Mouse (Mus musculus) neural tube, embryonic 13.5 days (tissue): ENCODE measurements at regions not wholly inside any gene's neighbourhood (a gene's known extent, or its start where the extent isn't known, plus 50 kb on each side); places are given as distances from the start of the nearest gene placed in this dataset.

Experiments
- ATAC-seq: fragments of 200-750 bp; cut with Nextera tagmentation; 2 replicates; pipeline ENCODE4 v1.8.0; 2017; ENCODE audit warnings: low read depth, mild to moderate bottlenecking, moderate TSS enrichment, moderate library complexity
- H3K27ac ChIP-seq: fragments of 300-500 bp; sonication (generic); replicated peaks from 2 replicates; pipeline ENCODE4 v1.5.1; 2015; ENCODE audit warnings: moderate library complexity, mild to moderate bottlenecking, inconsistent platforms
- H3K27me3 ChIP-seq: fragments of 300-500 bp; sonication (generic); 2 replicates; pipeline ENCODE4 v1.6.1; 2015; ENCODE audit warnings: mild to moderate bottlenecking, inconsistent platforms
- H3K36me3 ChIP-seq: fragments of 300-500 bp; sonication (generic); 2 replicates; pipeline ENCODE4 v1.6.1; 2015; ENCODE audit warnings: mild to moderate bottlenecking, inconsistent platforms
- H3K4me1 ChIP-seq: fragments of 300-500 bp; sonication (generic); replicated peaks from 2 replicates; pipeline ENCODE4 v1.6.1; 2015; ENCODE audit warnings: inconsistent platforms
- H3K4me2 ChIP-seq: fragments of 300-500 bp; sonication (generic); 2 replicates; pipeline ENCODE4 v1.6.1; 2015; ENCODE audit warnings: inconsistent platforms, mild to moderate bottlenecking, moderate library complexity
- H3K4me3 ChIP-seq: fragments of 300-500 bp; sonication (generic); 2 replicates; pipeline ENCODE4 v1.5.1; 2015; ENCODE audit warnings: mild to moderate bottlenecking, inconsistent platforms
- H3K9ac ChIP-seq: fragments of 300-500 bp; sonication (generic); 2 replicates; pipeline ENCODE4 v1.6.1; 2015; ENCODE audit warnings: moderate library complexity, mild to moderate bottlenecking, inconsistent platforms
- H3K9me3 ChIP-seq: fragments of 300-500 bp; sonication (generic); 2 replicates; pipeline ENCODE4 v1.6.1; 2016; ENCODE audit warnings: inconsistent platforms
- WGBS: fragments of 180-500 bp; shearing (Covaris S2); methylation state at CpG from one replicate; pipeline ENCODE4 v1.1.7; 2015; 5-methylcytosine and 5-hydroxymethylcytosine counted together

- no peak overlapping the region for H3K4me2 ChIP-seq
- H3K27me3 ChIP-seq, result no peaks in the 10 kb centered on the region
- no peak overlapping the region for H3K9ac ChIP-seq
- no peak for ATAC-seq
- WGBS, result 67% methylated on average over 3 of the region's 3 CpGs
- no peaks in the 10 kb centered on the region for H3K9me3 ChIP-seq
- H3K4me3 ChIP-seq, result no peak overlapping the region
- H3K4me1 ChIP-seq, result no peaks in the 10 kb centered on the region
- no peaks in the 10 kb centered on the region for H3K36me3 ChIP-seq
- H3K27ac ChIP-seq, result no peak overlapping the region
Observed at GRCm38 (mm10) chr4:64723296-64723695, 400.7 kb upstream of the Pappa start.

DNA sequence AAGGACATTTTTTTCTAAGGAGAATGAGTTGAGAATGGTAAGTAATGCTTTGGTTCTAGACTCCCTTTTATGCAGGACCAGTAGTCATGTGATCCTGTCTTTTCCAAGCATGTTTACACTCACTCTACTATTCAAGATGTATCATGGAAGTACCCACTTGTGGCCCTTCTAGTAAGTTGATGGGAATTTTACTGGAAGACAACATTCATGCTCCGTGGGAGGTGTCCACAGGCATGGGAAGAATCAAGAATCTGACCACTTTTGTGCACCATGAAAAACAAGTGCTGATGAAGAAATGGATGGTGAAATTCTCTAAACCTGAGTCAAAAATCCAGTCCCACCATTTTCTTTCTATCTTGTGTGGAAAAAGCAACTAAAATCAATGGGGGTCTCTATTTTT lies 399.1 kb upstream of the Pappa start:
- no peak overlapping the region for H3K9ac ChIP-seq

DNA sequence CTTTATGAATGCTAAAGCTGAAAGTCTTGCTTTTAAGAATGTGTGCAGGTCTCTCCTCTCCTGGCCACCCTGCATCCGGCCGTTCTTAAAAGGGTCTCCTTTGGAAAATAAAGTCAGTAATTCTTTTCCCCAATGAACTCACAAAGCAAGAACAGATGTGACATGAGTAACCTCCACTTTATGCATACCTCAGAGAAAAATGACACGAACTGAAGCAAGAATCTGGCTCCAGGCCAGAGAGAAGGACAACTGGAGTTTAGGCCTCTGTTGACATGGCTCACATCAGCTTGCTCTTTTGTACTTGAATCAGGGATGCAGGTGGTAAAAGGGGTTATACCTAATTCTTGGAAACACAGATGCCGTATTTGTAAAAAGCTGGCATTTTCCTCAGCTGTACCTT lies 368.0 kb upstream of the Pappa start:
- no peaks in the 10 kb centered on the region for H3K9me3 ChIP-seq
- H3K4me1 ChIP-seq, result no peaks in the 10 kb centered on the region
- no peak overlapping the region for H3K27ac ChIP-seq
- H3K4me2 ChIP-seq, result no peak overlapping the region
- H3K27me3 ChIP-seq, result no peaks in the 10 kb centered on the region
- 75% methylated on average over 4 of the region's 4 CpGs for WGBS
- H3K4me3 ChIP-seq, result no peak overlapping the region
- H3K9ac ChIP-seq, result no peak overlapping the region
- ATAC-seq, result no peak
- H3K36me3 ChIP-seq, result no peaks in the 10 kb centered on the region

More for the DNA sequence above, 399.1 kb upstream of the Pappa start:
- Histone ChIP-seq H3K4me3 (no peak overlapping the region), H3K27ac (no peak overlapping the region), H3K4me1 (no peaks in the 10 kb centered on the region), H3K27me3 (no peaks in the 10 kb centered on the region), H3K4me2 (no peak overlapping the region), H3K36me3 (no peaks in the 10 kb centered on the region), H3K9me3 (no peaks in the 10 kb centered on the region)
- 68% methylated on average over 1 of the region's 1 CpGs for WGBS
- ATAC-seq, result no peak

GRCm38 (mm10) chr4:64768610-64769009 lies 355.4 kb upstream of the Pappa start:
- ATAC-seq, result no peak
- no peak overlapping the region for H3K9ac ChIP-seq
- H3K4me1 ChIP-seq, result no peaks in the 10 kb centered on the region
- H3K27me3 ChIP-seq, result no peaks in the 10 kb centered on the region
- 88% methylated on average over 1 of the region's 1 CpGs for WGBS
- H3K4me3 ChIP-seq, result no peak overlapping the region
- H3K4me2 ChIP-seq, result no peak overlapping the region
- no peaks in the 10 kb centered on the region for H3K9me3 ChIP-seq
- no peaks in the 10 kb centered on the region for H3K36me3 ChIP-seq
- H3K27ac ChIP-seq, result no peak overlapping the region

GRCm38 (mm10) chr4:64803886-64804285 lies 320.1 kb upstream of the Pappa start:
- ATAC-seq, result no peak
- 92% methylated on average over 7 of the region's 7 CpGs for WGBS

GRCm38 (mm10) chr4:64804996-64805395 lies 319.0 kb upstream of the Pappa start:
- no peak overlapping the region for H3K4me2 ChIP-seq
- H3K4me3 ChIP-seq, result no peak overlapping the region
- H3K27me3 ChIP-seq, result no peaks in the 10 kb centered on the region
- no peak overlapping the region for H3K9ac ChIP-seq
- 80% methylated on average over 2 of the region's 2 CpGs for WGBS
- H3K9me3 ChIP-seq, result no peaks in the 10 kb centered on the region
- no peaks in the 10 kb centered on the region for H3K36me3 ChIP-seq
- ATAC-seq, result no peak
- H3K4me1 ChIP-seq, result no peaks in the 10 kb centered on the region
- no peak overlapping the region for H3K27ac ChIP-seq

More at GRCm38 (mm10) chr4:64803886-64804285, 320.1 kb upstream of the Pappa start:
- Histone ChIP-seq H3K9me3 (no peaks in the 10 kb centered on the region), H3K27me3 (no peaks in the 10 kb centered on the region), H3K9ac (no peak overlapping the region), H3K36me3 (no peaks in the 10 kb centered on the region), H3K4me1 (no peaks in the 10 kb centered on the region), H3K4me3 (no peak overlapping the region), H3K4me2 (no peak overlapping the region), H3K27ac (no peak overlapping the region)

DNA sequence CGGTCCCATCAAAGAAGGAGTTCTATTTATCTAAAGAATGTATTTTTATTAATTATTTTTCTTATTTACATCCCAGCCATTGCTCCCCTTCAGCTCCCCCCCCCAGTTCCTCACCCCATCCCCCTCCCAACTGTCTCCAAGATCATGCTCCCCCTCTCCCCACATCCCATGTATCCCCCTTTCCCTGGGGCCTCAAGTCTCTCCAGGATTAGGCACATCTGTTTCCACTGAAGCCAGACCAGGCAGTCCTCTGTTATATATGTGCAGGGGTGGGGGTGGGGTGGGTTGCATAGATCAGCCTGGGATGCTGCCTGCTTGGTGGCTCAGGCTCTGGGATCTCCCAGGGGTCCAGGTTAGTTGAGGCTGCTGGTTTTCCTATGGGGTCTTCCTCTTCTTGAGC lies 316.8 kb upstream of the Pappa start:
- Histone ChIP-seq H3K36me3 (no peaks in the 10 kb centered on the region), H3K4me3 (no peak overlapping the region), H3K9ac (no peak overlapping the region), H3K4me1 (no peaks in the 10 kb centered on the region), H3K27ac (no peak overlapping the region), H3K9me3 (no peaks in the 10 kb centered on the region), H3K4me2 (no peak overlapping the region), H3K27me3 (no peaks in the 10 kb centered on the region)
- ATAC-seq, result no peak
- 96% methylated on average over 1 of the region's 1 CpGs for WGBS

DNA sequence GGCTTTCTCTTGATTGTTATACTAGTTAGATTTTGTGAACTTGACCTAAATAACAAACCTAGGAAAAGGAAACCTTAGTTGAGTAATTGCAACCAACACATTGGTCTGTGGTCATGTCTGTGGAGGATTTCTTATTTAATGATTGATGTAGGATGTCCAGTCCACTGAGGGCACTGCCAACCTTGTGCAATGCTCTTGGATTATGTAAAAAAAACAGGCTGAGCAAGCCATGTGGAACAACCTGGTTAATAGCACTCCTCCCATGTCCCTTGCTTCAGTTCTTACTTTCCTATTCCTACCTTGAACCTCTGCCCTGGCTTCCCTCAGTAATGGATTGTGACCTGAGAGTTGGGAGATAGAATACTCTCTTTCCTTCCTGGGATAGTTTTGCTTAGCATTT lies 312.0 kb upstream of the Pappa start:
- Histone ChIP-seq H3K4me3 (no peak overlapping the region), H3K36me3 (no peaks in the 10 kb centered on the region), H3K9me3 (no peaks in the 10 kb centered on the region), H3K27ac (no peak overlapping the region), H3K9ac (no peak overlapping the region), H3K4me2 (no peak overlapping the region), H3K27me3 (no peaks in the 10 kb centered on the region), H3K4me1 (no peaks in the 10 kb centered on the region)
- ATAC-seq, result no peak

DNA sequence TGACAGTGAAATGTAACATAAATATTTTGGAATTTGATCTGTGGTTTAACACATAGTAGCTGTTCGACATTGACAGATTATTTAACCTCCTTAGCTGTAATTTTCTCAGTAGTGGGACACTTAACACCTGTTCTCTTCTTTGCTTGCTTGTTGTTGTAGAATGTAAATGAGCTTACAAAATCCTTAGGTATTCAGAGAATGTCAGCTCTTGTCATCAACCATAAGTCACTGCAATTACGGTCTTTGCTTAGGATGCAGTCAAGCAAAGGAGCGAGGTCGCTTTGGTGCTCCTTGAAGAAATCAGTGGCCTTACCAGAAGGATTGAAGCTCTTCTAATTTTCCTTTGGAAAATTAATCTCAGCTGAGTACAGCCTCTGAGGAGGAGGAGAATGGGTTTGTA lies 311.2 kb upstream of the Pappa start:
- no peak overlapping the region for H3K27ac ChIP-seq
- H3K9me3 ChIP-seq, result no peaks in the 10 kb centered on the region
- H3K9ac ChIP-seq, result no peak overlapping the region
- no peak for ATAC-seq
- H3K4me1 ChIP-seq, result no peaks in the 10 kb centered on the region
- H3K4me2 ChIP-seq, result no peak overlapping the region
- no peak overlapping the region for H3K4me3 ChIP-seq
- WGBS, result 61% methylated on average over 4 of the region's 4 CpGs
- no peaks in the 10 kb centered on the region for H3K36me3 ChIP-seq
- no peaks in the 10 kb centered on the region for H3K27me3 ChIP-seq

DNA sequence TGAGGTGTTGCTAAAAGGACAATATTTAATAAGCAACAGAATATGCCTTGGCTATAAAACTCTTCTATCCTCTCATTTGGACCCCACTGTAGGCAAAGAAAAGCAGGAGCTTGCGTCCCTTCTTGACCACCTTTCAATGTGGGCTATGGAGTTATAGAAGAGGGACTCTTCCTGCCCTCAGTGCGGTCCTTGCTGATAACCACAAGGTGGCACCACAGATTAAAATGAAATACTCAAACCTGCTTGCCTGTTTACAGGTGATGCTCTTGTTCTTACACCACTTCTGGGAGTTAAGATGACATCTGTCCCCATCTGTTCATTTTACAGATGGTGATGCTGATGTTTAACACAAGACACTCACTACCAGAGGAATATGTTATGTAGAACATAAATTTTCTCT lies 291.1 kb upstream of the Pappa start:
- H3K9me3 ChIP-seq, result no peaks in the 10 kb centered on the region
- H3K36me3 ChIP-seq, result no peaks in the 10 kb centered on the region
- no peaks in the 10 kb centered on the region for H3K27me3 ChIP-seq
- H3K9ac ChIP-seq, result no peak overlapping the region
- no peak overlapping the region for H3K4me2 ChIP-seq
- H3K27ac ChIP-seq, result no peak overlapping the region
- no peak for ATAC-seq
- H3K4me1 ChIP-seq, result no peaks in the 10 kb centered on the region
- no peak overlapping the region for H3K4me3 ChIP-seq
- WGBS, result 51% methylated on average over 2 of the region's 2 CpGs

- H3K9me3 ChIP-seq, result no peaks in the 10 kb centered on the region
- no peaks in the 10 kb centered on the region for H3K4me1 ChIP-seq
- 73% methylated on average over 2 of the region's 2 CpGs for WGBS
- no peak overlapping the region for H3K4me3 ChIP-seq
- H3K9ac ChIP-seq, result no peak overlapping the region
- H3K4me2 ChIP-seq, result no peak overlapping the region
- H3K36me3 ChIP-seq, result no peaks in the 10 kb centered on the region
- no peak for ATAC-seq
- H3K27ac ChIP-seq, result no peak overlapping the region
- H3K27me3 ChIP-seq, result no peaks in the 10 kb centered on the region
Observed at GRCm38 (mm10) chr4:64874521-64874920, 249.5 kb upstream of the Pappa start.

GRCm38 (mm10) chr4:64876924-64877323 lies 247.1 kb upstream of the Pappa start:
- H3K4me2 ChIP-seq, result no peak overlapping the region

GRCm38 (mm10) chr4:64897935-64898334 lies 226.0 kb upstream of the Pappa start:
- Histone ChIP-seq H3K9ac (no peak overlapping the region), H3K4me3 (no peak overlapping the region), H3K27me3 (no peaks in the 10 kb centered on the region), H3K4me1 (no peaks in the 10 kb centered on the region), H3K4me2 (no peak overlapping the region), H3K9me3 (no peaks in the 10 kb centered on the region), H3K27ac (no peak overlapping the region), H3K36me3 (no peaks in the 10 kb centered on the region)
- no peak for ATAC-seq
- WGBS, result 95% methylated on average over 3 of the region's 3 CpGs

More at GRCm38 (mm10) chr4:64876924-64877323, 247.1 kb upstream of the Pappa start:
- no peaks in the 10 kb centered on the region for H3K4me1 ChIP-seq
- no peak overlapping the region for H3K27ac ChIP-seq
- H3K9me3 ChIP-seq, result no peaks in the 10 kb centered on the region
- H3K36me3 ChIP-seq, result no peaks in the 10 kb centered on the region
- no peaks in the 10 kb centered on the region for H3K27me3 ChIP-seq
- 98% methylated on average over 1 of the region's 1 CpGs for WGBS
- no peak overlapping the region for H3K4me3 ChIP-seq
- ATAC-seq, result no peak
- no peak overlapping the region for H3K9ac ChIP-seq
